Mouse (Mus musculus): ENCODE measurements at regions not wholly inside any gene's neighbourhood (a gene's known extent, or its start where the extent isn't known, plus 50 kb on each side); places are given as distances from the start of the nearest gene placed in this dataset.

DNA sequence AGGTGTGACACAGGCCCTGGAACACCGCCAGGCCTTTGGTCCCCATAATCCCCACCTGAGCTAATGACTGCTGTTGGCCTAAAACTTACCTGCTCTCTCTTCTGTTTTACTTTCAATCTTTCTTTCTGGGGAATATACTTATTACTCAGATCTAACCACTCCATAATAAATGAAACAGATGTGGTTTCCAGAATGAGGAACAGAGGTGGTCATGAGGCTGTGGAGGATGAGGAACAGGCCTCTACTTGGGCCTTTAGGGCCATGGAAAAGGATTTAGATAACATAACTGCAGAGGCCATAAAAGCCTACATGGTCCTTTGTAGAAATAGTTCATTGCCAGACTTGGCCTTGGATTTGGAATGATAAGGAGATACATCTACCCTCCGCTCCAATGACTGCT lies 74.1 kb downstream of the B3gnt5 start:
- DNase-seq, result no peak

GRCm38 (mm10) chr16:19834750-19835149 lies 74.7 kb downstream of the B3gnt5 start:
- no peak for DNase-seq

DNA sequence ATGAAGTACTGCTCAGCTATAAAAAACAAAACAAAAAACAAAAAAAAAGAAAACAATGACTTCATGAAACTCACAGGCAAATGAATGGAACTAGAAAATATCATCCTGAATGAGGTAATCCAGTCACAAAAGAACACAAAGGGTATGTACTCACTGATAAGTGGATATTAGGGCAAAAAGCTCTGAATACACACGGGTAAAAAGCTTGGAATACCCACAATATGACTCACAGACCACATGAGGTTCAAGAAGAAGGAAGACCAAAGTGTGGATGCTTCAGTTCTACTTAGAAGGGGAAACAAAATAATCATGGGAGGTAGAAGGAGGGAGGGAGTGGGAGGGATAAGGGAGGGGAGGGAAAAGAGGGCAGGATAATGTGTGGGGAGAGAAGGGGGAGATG lies 79.8 kb downstream of the B3gnt5 start:
- no peak for DNase-seq

DNA sequence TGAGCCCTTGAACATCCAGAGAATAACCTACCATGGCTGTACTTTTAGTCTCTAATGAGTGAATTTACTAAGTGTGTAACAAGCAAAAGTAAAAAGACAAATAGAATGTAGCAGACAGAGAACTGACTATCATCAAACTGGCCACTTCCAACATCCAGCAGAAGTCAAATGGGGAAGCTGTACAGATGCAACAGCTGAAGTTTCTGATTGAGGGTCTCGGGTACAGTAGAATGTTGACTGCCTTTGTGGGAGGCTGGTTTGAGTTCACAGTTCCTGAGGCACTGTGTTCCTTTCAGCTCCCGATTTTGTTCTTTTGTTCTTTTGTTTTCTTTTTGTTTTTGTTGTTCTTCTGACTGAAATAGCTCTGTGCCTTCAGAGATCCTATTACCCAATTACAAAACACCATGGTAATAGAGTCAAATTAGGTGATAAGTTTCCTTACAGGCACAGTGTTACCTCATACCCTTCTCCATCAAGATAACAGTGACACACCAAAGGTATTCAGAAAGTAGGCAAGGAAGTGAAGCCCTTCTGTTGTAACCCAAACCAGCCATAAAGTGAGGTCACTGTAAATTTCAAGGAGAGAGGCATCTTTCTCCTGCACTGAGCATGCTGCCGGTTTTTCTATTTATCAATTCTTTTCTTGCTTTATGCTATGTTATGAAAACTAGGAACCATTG lies 82.5 kb downstream of the B3gnt5 start:
- no peak for DNase-seq

- no peak for DNase-seq
These were observed 83.7 kb downstream of the B3gnt5 start for GRCm38 (mm10) chr16:19843738-19844137.

DNA sequence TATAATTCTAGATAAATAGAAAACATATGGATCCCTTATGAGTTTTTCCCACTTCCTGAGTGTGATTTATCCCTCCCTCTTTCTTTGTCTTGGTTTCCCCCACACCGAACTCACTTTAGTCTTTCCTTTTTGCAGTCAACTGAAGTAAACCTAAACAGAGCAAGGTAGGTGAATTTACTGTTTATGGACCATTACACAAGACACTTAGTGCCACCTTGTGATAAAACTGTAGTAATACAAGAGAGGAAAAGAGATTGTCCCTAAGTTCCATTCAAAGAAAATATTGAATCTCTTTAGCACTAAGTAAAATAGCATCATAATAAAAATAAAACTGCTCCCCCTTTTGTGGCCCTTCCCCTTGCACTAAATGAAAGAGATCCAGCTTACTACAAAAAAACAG lies 88.4 kb downstream of the B3gnt5 start:
- no peak for DNase-seq

GRCm38 (mm10) chr16:19865306-19865705 lies 105.3 kb downstream of the B3gnt5 start:
- DNase-seq, result no peak

DNA sequence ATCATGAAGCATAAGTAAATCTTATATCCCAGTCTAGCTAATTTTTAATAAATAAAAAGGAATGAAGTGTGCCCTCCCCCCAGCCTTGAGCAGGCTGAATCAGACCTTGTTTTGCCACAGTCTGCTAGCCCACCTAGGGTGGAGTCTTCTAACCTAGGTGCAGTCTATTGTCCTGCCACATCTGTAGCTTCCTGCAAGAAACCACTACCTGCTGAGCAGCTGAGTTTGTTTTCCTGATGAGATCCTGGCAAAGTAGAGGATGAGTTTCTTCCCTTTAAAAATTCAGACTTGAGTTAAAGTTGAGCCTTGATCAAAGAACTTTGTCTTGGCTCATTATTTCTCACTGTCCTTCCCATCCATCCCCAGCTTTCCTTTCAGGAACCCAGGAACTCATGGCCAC lies 105.9 kb downstream of the B3gnt5 start:
- no peak for DNase-seq

- no peak for DNase-seq
These were observed 109.4 kb downstream of the B3gnt5 start for GRCm38 (mm10) chr16:19869425-19869824.

DNA sequence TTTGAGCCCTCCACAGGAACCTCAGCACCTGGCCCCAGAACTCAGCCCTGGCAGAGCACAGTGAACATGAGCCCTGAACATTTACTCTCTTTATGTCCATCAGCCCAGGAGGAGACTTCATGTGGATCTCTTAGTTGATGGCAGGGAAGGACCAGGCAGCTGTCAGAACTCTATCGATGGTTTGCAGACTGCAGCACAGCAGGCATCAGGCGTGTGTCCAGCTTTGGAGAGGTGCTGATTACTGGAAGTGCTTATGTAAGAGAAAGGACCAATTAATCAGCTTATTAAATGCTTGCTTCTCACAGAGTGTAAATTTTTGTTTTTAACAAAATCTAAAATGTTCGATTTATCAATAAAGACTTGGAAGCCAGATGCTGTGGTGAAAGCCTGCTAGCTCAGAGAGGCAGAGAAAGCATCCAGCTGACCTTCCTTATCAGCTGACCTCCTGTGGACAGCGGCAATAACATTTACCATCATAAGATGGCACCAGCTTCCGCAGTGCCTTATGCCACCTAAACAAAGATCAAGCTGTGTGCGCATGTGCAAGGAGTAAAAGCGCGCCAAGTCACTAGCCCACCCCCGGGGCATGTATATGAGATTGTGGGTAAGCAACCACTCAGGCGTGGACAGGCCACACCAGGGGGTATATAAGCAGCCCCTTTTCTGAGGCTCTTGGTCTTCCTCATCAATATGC lies 105.8 kb downstream of the Klhl6 start:
- peak in 1 of 2 experiments; percentile 23 for DNase-seq

GRCm38 (mm10) chr16:19882961-19883360 lies 99.9 kb downstream of the Klhl6 start:
- no peak for DNase-seq

DNA sequence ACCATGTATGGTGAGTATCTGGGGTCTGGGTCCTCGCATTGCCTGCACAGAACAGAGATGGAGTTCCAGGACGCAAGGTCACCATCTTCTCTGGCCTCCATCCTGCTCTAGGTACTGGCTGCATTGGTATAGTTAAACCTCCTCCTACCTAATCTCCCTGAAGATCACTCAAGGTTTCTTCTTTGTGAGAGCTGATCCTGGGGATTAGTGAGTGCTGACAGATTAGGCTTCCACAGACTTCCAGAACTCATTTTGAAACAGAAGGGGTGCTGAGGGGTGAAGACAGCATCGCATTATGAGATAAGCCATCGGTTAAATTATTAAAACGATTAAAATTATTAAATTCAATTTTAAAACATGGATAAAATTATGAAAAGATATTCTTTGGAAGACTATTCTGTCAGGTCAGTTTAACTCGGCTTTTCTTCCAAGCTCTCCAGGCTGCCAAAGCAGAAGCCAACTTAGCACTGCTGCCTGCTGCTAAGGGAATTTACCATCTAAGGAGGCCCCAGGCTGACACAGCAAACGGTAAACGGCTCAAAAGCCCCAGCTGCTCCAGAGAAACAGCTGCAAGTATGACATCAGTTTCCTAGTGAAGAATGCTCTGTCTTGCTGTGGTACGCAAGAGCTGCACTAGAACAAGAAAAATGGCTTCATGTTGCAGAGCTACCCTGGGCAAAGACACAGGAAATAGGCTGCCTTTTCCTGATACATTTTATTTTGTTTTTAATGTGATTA lies 98.9 kb downstream of the Klhl6 start:
- peak; percentile 18 to 57 for DNase-seq

GRCm38 (mm10) chr16:19884535-19884934 lies 98.3 kb downstream of the Klhl6 start:
- DNase-seq, result peak in 1 of 2 experiments; percentile 7

DNA sequence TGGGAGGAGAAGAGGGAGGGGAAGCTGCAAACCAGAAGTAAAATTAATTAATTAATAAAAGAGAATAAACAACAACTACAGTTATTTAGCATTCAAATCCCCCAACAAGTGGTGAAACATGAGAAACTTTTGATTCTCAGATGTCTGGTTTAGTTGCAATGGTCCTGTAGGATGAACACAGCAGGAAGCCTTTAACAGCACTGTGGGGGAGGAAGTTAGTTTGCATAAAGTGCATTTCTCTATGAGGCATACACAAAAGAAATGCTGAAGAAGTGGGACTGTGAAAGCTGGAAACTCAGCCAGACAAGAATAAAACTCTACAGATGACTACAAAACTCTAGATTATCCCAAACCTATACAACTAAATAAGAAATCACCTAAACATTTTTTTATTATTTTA lies 96.2 kb downstream of the Klhl6 start:
- no peak for DNase-seq

- no peak for DNase-seq
These were observed 93.3 kb downstream of the Klhl6 start for GRCm38 (mm10) chr16:19889576-19889975.

DNA sequence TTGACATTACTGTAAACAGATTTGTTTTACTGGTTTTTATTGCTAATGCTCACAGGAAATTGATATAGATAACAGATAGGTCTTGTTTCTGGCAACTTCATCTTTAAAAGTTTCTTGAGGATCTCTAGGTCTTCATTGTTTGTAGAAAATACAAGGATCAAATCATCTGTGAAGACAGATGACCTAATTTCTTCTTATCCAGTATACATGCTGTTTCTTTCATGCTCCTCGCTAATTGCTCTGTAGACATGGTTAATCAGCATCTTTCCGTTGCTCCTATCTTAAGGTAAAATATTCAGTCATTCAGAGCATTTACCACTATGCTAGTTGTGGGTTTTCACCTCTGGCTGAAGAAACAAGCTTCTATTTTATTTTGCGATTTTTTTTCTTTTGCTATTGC lies 91.4 kb downstream of the Klhl6 start:
- DNase-seq, result no peak

- DNase-seq, result no peak
These were observed 88.3 kb downstream of the Klhl6 start for GRCm38 (mm10) chr16:19894435-19894994.
